Mouse (Mus musculus) heart, adult 2 months (tissue): ENCODE data around the gene Sprtn.

Source experiments
- CTCF ChIP-seq: fragments of 200-600 bp; IDR thresholded peaks from 2 replicates; pipeline ENCODE4 v1.8.1; 2022; ENCODE audit warnings: antibody characterized with exemption, mild to moderate bottlenecking, moderate library complexity
- EP300 ChIP-seq: fragments of 200-500 bp; IDR thresholded peaks from 2 replicates; pipeline ENCODE4 v1.6.1; 2011; ENCODE audit warnings: low read depth, low read length, control low read depth; ENCODE audit not compliant: insufficient read depth
- POLR2A ChIP-seq: fragments of 200-500 bp; IDR thresholded peaks from 2 replicates; pipeline ENCODE4 v1.6.1; 2011; ENCODE audit warnings: mild to moderate bottlenecking, low read depth, low read length, control low read depth; ENCODE audit not compliant: insufficient read depth

DNA sequence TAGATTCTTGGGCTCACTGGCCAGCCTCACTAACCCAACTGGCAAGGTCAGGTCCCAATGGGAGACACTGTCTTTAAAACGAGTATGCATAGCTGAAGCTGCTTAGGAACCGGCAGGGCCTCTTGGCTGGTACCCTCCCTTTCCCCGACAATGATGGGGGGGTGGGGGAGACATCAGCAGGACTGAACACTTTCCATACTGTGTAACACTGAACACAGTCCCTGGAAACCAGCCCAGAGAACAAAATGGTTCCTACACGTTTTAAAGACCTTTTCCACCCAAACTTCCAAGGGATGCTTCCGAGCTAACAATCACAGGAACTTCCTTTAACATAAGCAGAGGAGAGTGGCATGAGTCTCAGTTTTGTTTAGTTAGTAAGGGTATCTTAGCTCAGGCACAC lies 37.4 kb downstream of the Sprtn start:
- TF ChIP-seq EP300 (no peak), CTCF (no peak), POLR2A (no peak)
